Comparison of ENCODE assay signal across 9 mouse cellular contexts in genomic region chr2:151670026-151670967, GRCm38 (mm10). TPM values are rescaled to one million over a fixed set of nuclear protein-coding genes. Genes with fewer than 3 reads are reported as not detected.
DNase-seq lines count a peak whose midpoint lies in the region; ATAC-seq and TF ChIP-seq lines count a peak whose summit lies in the region.
"Had no signal": no experiment of that assay in that cellular context is flagged by ENCODE, and none has a peak within 500 bp of the region (broad histone marks: within the 10 kb centered on the region; RNA-seq: fewer than 3 reads in every experiment).

No protein-coding gene starts in this region.

- H3K4me2 ChIP-seq in heart, postnatal 0 days (ENCODE audit: low read depth, low read length): 0 out of 2 replicates have a peak overlapping the region, but pooled peaks have one; percentile 4
- H3K4me2 ChIP-seq in hindbrain, embryonic 16.5 days (ENCODE audit: low read length): peak overlapping the region; percentile 54
- peak overlapping the region; percentile 44 for H3K4me2 ChIP-seq in midbrain, embryonic 16.5 days (ENCODE audit: low read length)

- intact Hi-C loops in left cerebral cortex, postnatal 36 days (cut with DNase I): no loop called here

- no peak overlapping the region for H3K9ac ChIP-seq in heart, postnatal 0 days (replicated peaks; ENCODE audit: low read depth, low read length)
- H3K9ac ChIP-seq in hindbrain, embryonic 16.5 days (ENCODE audit: low read depth, low read length): peak overlapping the region; percentile 60
- peak overlapping the region; percentile 35; the same call in 1 of the 2 replicates for H3K9ac ChIP-seq in midbrain, embryonic 16.5 days (ENCODE audit: low read depth, low read length)

- no peak overlapping the region for H3K27ac ChIP-seq in heart, postnatal 0 days (ENCODE audit: low read depth)
- H3K27ac ChIP-seq in hindbrain, embryonic 16.5 days (ENCODE audit: low read depth, low read length): no peak overlapping the region
- H3K27ac ChIP-seq in midbrain, embryonic 16.5 days (ENCODE audit: low read length): no peak overlapping the region
- H3K27ac ChIP-seq: macrophage had no signal

- peaks cover 5% of the 10 kb centered on the region; the same call in 1 of the 2 replicates for H3K27me3 ChIP-seq in heart, postnatal 0 days (ENCODE audit: control insufficient read depth, insufficient read depth, low read length)
- no peaks in the 10 kb centered on the region for H3K27me3 ChIP-seq in hindbrain, embryonic 16.5 days (replicated peaks; ENCODE audit: control insufficient read depth, insufficient read depth, low read length)
- no peaks in the 10 kb centered on the region for H3K27me3 ChIP-seq in midbrain, embryonic 16.5 days (ENCODE audit: control insufficient read depth, insufficient read depth, low read depth, low read length)

- no peak for TF ChIP-seq CTCF in heart, postnatal 0 days (IDR thresholded peaks at IDR 0.05; ENCODE audit: low read depth)

- no peaks in the 10 kb centered on the region for H3K4me1 ChIP-seq in heart, postnatal 0 days (ENCODE audit: control insufficient read depth, insufficient read depth)
- H3K4me1 ChIP-seq in hindbrain, embryonic 16.5 days (ENCODE audit: control insufficient read depth, insufficient read depth, low read depth, low read length): no peaks in the 10 kb centered on the region
- no peaks in the 10 kb centered on the region for H3K4me1 ChIP-seq in midbrain, embryonic 16.5 days (ENCODE audit: control insufficient read depth, insufficient read depth, low read length)

- no peak for TF ChIP-seq EP300 in heart, postnatal 0 days (IDR thresholded peaks at IDR 0.05; ENCODE audit: low read depth)

- no peak overlapping the region for H3K4me3 ChIP-seq in heart, postnatal 0 days (ENCODE audit: low read depth, low read length)
- peak overlapping the region; percentile 33 for H3K4me3 ChIP-seq in hindbrain, embryonic 16.5 days (ENCODE audit: low read length)
- H3K4me3 ChIP-seq in midbrain, embryonic 16.5 days (ENCODE audit: low read depth, low read length): peak overlapping the region; percentile 27

- WGBS in heart, postnatal 0 days: 30% methylated on average over 48 of the region's 48 CpGs
- WGBS in hindbrain, embryonic 16.5 days: 34% methylated on average over 46 of the region's 48 CpGs
- 42% methylated on average over 47 of the region's 48 CpGs for WGBS in midbrain, embryonic 16.5 days

- ATAC-seq in heart, postnatal 0 days (ENCODE audit: insufficient read depth, low read depth): peak; percentile 36; the same call in 1 of the 2 replicates
- ATAC-seq in hindbrain, embryonic 16.5 days: peak; percentile 81
- peak; percentile 51 for ATAC-seq in midbrain, embryonic 16.5 days

- no peak for DNase-seq in heart, postnatal 0 days (ENCODE audit: low spot score)
- no peak for DNase-seq in heart, adult 8-10 months (ENCODE audit: low spot score)
- peak; percentile 6 for DNase-seq in c-Kit-positive CD71-positive TER-119-negative erythroid progenitor cells, embryonic 14.5 days (ENCODE audit: low read depth)
- no peak for DNase-seq in gastrocnemius, postnatal 10 days
- no peak for DNase-seq in left cerebral cortex, postnatal 36 days (ENCODE audit: low spot score in 2 of 2)
- DNase-seq in ovary, postnatal 36 days (ENCODE audit: low spot score): no peak

- H3K9me3 ChIP-seq in heart, postnatal 0 days (replicated peaks; ENCODE audit: control insufficient read depth, low read length): no peaks in the 10 kb centered on the region
- no peaks in the 10 kb centered on the region for H3K9me3 ChIP-seq in hindbrain, embryonic 16.5 days (ENCODE audit: control insufficient read depth, low read length)
- no peaks in the 10 kb centered on the region for H3K9me3 ChIP-seq in midbrain, embryonic 16.5 days (replicated peaks; ENCODE audit: control insufficient read depth, low read length, poor library complexity, severe bottlenecking)

- H3K36me3 ChIP-seq in heart, postnatal 0 days (replicated peaks; ENCODE audit: control insufficient read depth, insufficient read depth, low read length): no peaks in the 10 kb centered on the region
- H3K36me3 ChIP-seq in hindbrain, embryonic 16.5 days (ENCODE audit: control insufficient read depth, insufficient read depth, low read length): no peaks in the 10 kb centered on the region
- H3K36me3 ChIP-seq in midbrain, embryonic 16.5 days (ENCODE audit: control insufficient read depth, insufficient read depth, low read length): no peaks in the 10 kb centered on the region

RNA-seq across cellular contexts. Expression of gene Rad21l, which starts 2.0 kb away (rescaled TPM):
- total RNA-seq in heart, postnatal 0 days (2014; rRNA removed; ENCODE audit: low replicate concordance): not detected in 2 replicates
- polyA plus RNA-seq in heart, postnatal 0 days (2015; fragmentation: Nextera tagmentation; extraction: Ambion mirVana): not detected in 2 replicates
- total RNA-seq in heart, adult 8-10 months (2022): not detected
- 0.15 and 0.28 TPM in 2 replicates for polyA plus RNA-seq in hindbrain, embryonic 16.5 days (2015; fragmentation: Nextera tagmentation; extraction: Ambion mirVana)
- polyA plus RNA-seq in midbrain, embryonic 16.5 days (2015; fragmentation: Nextera tagmentation; extraction: Ambion mirVana): 0.34 and 0.36 TPM in 2 replicates
- total RNA-seq in gastrocnemius, postnatal 10 days (2021): not detected
- total RNA-seq in left cerebral cortex, postnatal 36 days (2021): 1 to 10 TPM in 1 of 2 experiments, under 1 TPM in 1; 0.79 to 1.3 TPM
- polyA plus RNA-seq: macrophage had no signal

RNA-seq across cellular contexts. Expression of gene Tmem74b, which starts 31.5 kb away (rescaled TPM):
- 1.2 and 1.6 TPM in 2 replicates for total RNA-seq in heart, postnatal 0 days (2014; rRNA removed; ENCODE audit: low replicate concordance)
- polyA plus RNA-seq in heart, postnatal 0 days (2015; fragmentation: Nextera tagmentation; extraction: Ambion mirVana): 3.6 and 3.8 TPM in 2 replicates
- 1 to 10 TPM; 5.7 to 8.2 (median 5.9) TPM for total RNA-seq in heart, adult 8-10 months (2022)
- 32.3 and 32.7 TPM in 2 replicates for polyA plus RNA-seq in hindbrain, embryonic 16.5 days (2015; fragmentation: Nextera tagmentation; extraction: Ambion mirVana)
- polyA plus RNA-seq in midbrain, embryonic 16.5 days (2015; fragmentation: Nextera tagmentation; extraction: Ambion mirVana): 28.8 and 30.8 TPM in 2 replicates
- total RNA-seq in gastrocnemius, postnatal 10 days (2021): under 1 TPM; 0.61 to 0.99 TPM
- total RNA-seq in left cerebral cortex, postnatal 36 days (2021): 10 to 100 TPM; 10.1 to 11.6 TPM
- polyA plus RNA-seq: macrophage had no signal

RNA-seq across cellular contexts. Expression of gene Snph, which starts 37.9 kb away (rescaled TPM):
- total RNA-seq in heart, postnatal 0 days (2014; rRNA removed; ENCODE audit: low replicate concordance): 0.11 and 0.15 TPM in 2 replicates
- 0.05 TPM in 1 of 2 replicates, not detected in the other for polyA plus RNA-seq in heart, postnatal 0 days (2015; fragmentation: Nextera tagmentation; extraction: Ambion mirVana)
- 1 to 10 TPM; 4.1 to 6.1 (median 4.5) TPM for total RNA-seq in heart, adult 8-10 months (2022)
- polyA plus RNA-seq in hindbrain, embryonic 16.5 days (2015; fragmentation: Nextera tagmentation; extraction: Ambion mirVana): 24.8 and 28.3 TPM in 2 replicates
- 19.0 and 21.6 TPM in 2 replicates for polyA plus RNA-seq in midbrain, embryonic 16.5 days (2015; fragmentation: Nextera tagmentation; extraction: Ambion mirVana)
- total RNA-seq in gastrocnemius, postnatal 10 days (2021): 1 to 10 TPM; 6.4 to 8.2 TPM
- total RNA-seq in left cerebral cortex, postnatal 36 days (2021): 100 to 1,000 TPM; 313 to 321 TPM
- polyA plus RNA-seq: macrophage had no signal

Comparison
In these comparisons a context has a peak if more than half of its experiments do, and no peak if none do; other contexts are left out.
1. H3K4me2 ChIP-seq: peak in every context shown above with its lines; median percentile 54 in hindbrain, embryonic 16.5 days; 44 in midbrain, embryonic 16.5 days; 4 in heart, postnatal 0 days.
2. RNA of gene Snph, which starts 37.9 kb away (total RNA-seq): 313 to 321 TPM in left cerebral cortex, postnatal 36 days; 6.4 to 8.2 TPM in gastrocnemius, postnatal 10 days, 4.1 to 6.1 TPM in heart, adult 8-10 months and 0.11 to 0.15 TPM in heart, postnatal 0 days; every median in the first group is over 10 times any median in the second.
3. Peak in every context shown above with its lines, with median percentiles within 50 percentile points of each other: ATAC-seq.